Mouse (Mus musculus) forebrain, embryonic 14.5 days (tissue): ENCODE results near the gene Ptms. TPM values are rescaled to one million over a fixed set of nuclear protein-coding genes. Genes with fewer than 3 reads are reported as not detected.

Experiments used
- ATAC-seq: fragments of 200-750 bp; cut with Nextera tagmentation; 2 replicates; pipeline ENCODE4 v1.8.0; 2017; ENCODE audit warnings: mild to moderate bottlenecking, moderate library complexity
- DNase-seq: peaks from one replicate; pipeline ENCODE4 v3.0.0-alpha.2; 2015; ENCODE audit warnings: low spot score
- H3K27ac ChIP-seq: fragments of 300-500 bp; sonication (generic); 2 replicates; pipeline ENCODE4 v1.5.1; 2014; ENCODE audit warnings: low read depth, mild to moderate bottlenecking, control low read depth, low read length, moderate library complexity
- H3K27me3 ChIP-seq: fragments of 300-500 bp; sonication (generic); replicated peaks from 2 replicates; pipeline ENCODE4 v1.6.1; 2014; ENCODE audit warnings: low read length, control low read depth, mixed read lengths; ENCODE audit not compliant: control insufficient read depth, insufficient read depth
- H3K36me3 ChIP-seq: fragments of 300-500 bp; sonication (generic); 2 replicates; pipeline ENCODE4 v1.6.1; 2014; ENCODE audit warnings: low read length, control low read depth; ENCODE audit not compliant: control insufficient read depth, insufficient read depth
- H3K4me1 ChIP-seq: fragments of 300-500 bp; sonication (generic); 2 replicates; pipeline ENCODE4 v1.6.1; 2014; ENCODE audit warnings: antibody characterized with exemption, low read length, control low read depth; ENCODE audit not compliant: control insufficient read depth, insufficient read depth
- H3K4me2 ChIP-seq: fragments of 300-500 bp; sonication (generic); 2 replicates; pipeline ENCODE4 v1.6.1; 2014; ENCODE audit warnings: mild to moderate bottlenecking, control low read depth, low read length
- H3K4me3 ChIP-seq: fragments of 300-500 bp; sonication (generic); 2 replicates; pipeline ENCODE4 v1.5.1; 2014; ENCODE audit warnings: low read depth, low read length, control low read depth
- H3K9ac ChIP-seq: fragments of 300-500 bp; sonication (generic); 2 replicates; pipeline ENCODE4 v1.6.1; 2014; ENCODE audit warnings: mild to moderate bottlenecking, low read length, control low read depth, moderate library complexity
- H3K9me3 ChIP-seq: fragments of 300-500 bp; sonication (generic); replicated peaks from 2 replicates; pipeline ENCODE4 v1.6.1; 2016; ENCODE audit warnings: low read length, control low read depth, mixed read lengths; ENCODE audit not compliant: control insufficient read depth
- WGBS: fragments of 180-500 bp; shearing (Covaris S2); extraction: QIAGEN DNeasy Blood & Tissue Kit; methylation state at CpG from one replicate; pipeline ENCODE4 v1.1.7; 2014; 5-methylcytosine and 5-hydroxymethylcytosine counted together
- polyA plus RNA-seq: library from polyadenylated mRNA; unstranded; fragments of >200 nt; fragmentation: Nextera tagmentation; extraction: Ambion mirVana; gene quantifications from 2 replicates; pipeline ENCODE4 v1.2.1, GENCODE M21; 2014

Ptms gene
- polyA plus RNA-seq, 1 experiment from 2014 or later = 479 TPM

GRCm38 (mm10) chr6:124920318-124921085, 599 bp upstream of the Ptms start:
- Histone ChIP-seq H3K9me3 (no peaks in the 10 kb centered on the region), H3K9ac (peak overlapping the region; percentile 52; the same call in 1 of the 2 replicates), H3K36me3 (no peaks in the 10 kb centered on the region), H3K4me3 (peak overlapping the region; percentile 10; the same call in 1 of the 2 replicates), H3K27me3 (no peaks in the 10 kb centered on the region), H3K4me2 (peak overlapping the region; percentile 100), H3K27ac (peak overlapping the region; percentile 100), H3K4me1 (peaks cover 29% of the 10 kb centered on the region)
- no peak for ATAC-seq
- 23% methylated on average over 9 of the region's 9 CpGs for WGBS
- no peak for DNase-seq

- DNase-seq = no peak
- Histone ChIP-seq H3K4me3 (peak overlapping the region; percentile 93), H3K36me3 (peaks cover 10% of the 10 kb centered on the region), H3K27me3 (no peaks in the 10 kb centered on the region), H3K9ac (peak overlapping the region; percentile 100), H3K4me1 (peaks cover 40% of the 10 kb centered on the region), H3K27ac (peak overlapping the region; percentile 100), H3K4me2 (peak overlapping the region; percentile 100), H3K9me3 (no peaks in the 10 kb centered on the region)
- no peak for ATAC-seq
- 14% methylated on average over 12 of the region's 14 CpGs for WGBS
Measured at GRCm38 (mm10) chr6:124918890-124919627, 844 bp downstream of the Ptms start.

GRCm38 (mm10) chr6:124918331-124918690, 1.6 kb downstream of the Ptms start:
- ATAC-seq (no peak), DNase-seq (no peak)
- Histone ChIP-seq H3K27ac (peak overlapping the region; percentile 100), H3K9ac (peak overlapping the region; percentile 100), H3K4me1 (peaks cover 40% of the 10 kb centered on the region), H3K9me3 (no peaks in the 10 kb centered on the region), H3K4me2 (peak overlapping the region; percentile 100), H3K4me3 (peak overlapping the region; percentile 93), H3K36me3 (peaks cover 17% of the 10 kb centered on the region), H3K27me3 (no peaks in the 10 kb centered on the region)
- 7% methylated on average over 7 of the region's 7 CpGs for WGBS

- H3K27ac ChIP-seq = peak overlapping the region; percentile 100
- no peaks in the 10 kb centered on the region for H3K9me3 ChIP-seq
- H3K4me1 ChIP-seq = peaks cover 40% of the 10 kb centered on the region
- H3K4me3 ChIP-seq = peak overlapping the region; percentile 93
- peak; percentile 69 for ATAC-seq
- WGBS = under 1% methylated on average over 34 of the region's 89 CpGs
- peak overlapping the region; percentile 100 for H3K4me2 ChIP-seq
- H3K36me3 ChIP-seq = peaks cover 23% of the 10 kb centered on the region
- H3K9ac ChIP-seq = peak overlapping the region; percentile 100
- DNase-seq = peak; percentile 97
- H3K27me3 ChIP-seq = no peaks in the 10 kb centered on the region
Measured at GRCm38 (mm10) chr6:124917518-124918330, 2.2 kb downstream of the Ptms start.

GRCm38 (mm10) chr6:124916695-124917517, 3.0 kb downstream of the Ptms start:
- peaks cover 40% of the 10 kb centered on the region for H3K4me1 ChIP-seq
- under 1% methylated on average over 33 of the region's 67 CpGs for WGBS
- peak; percentile 70 for ATAC-seq

GRCm38 (mm10) chr6:124915942-124916694, 3.8 kb downstream of the Ptms start:
- Histone ChIP-seq H3K4me2 (peak overlapping the region; percentile 100), H3K27ac (peak overlapping the region; percentile 100), H3K27me3 (no peaks in the 10 kb centered on the region), H3K4me3 (peak overlapping the region; percentile 93), H3K36me3 (peaks cover 28% of the 10 kb centered on the region), H3K9ac (peak overlapping the region; percentile 100), H3K4me1 (peaks cover 36% of the 10 kb centered on the region), H3K9me3 (no peaks in the 10 kb centered on the region)
- 1% methylated on average over 12 of the region's 12 CpGs for WGBS
- no peak for ATAC-seq
- DNase-seq = peak; percentile 58

More at GRCm38 (mm10) chr6:124916695-124917517, 3.0 kb downstream of the Ptms start:
- H3K27ac ChIP-seq = peak overlapping the region; percentile 100
- H3K27me3 ChIP-seq = no peaks in the 10 kb centered on the region
- peak overlapping the region; percentile 100 for H3K4me2 ChIP-seq
- H3K9me3 ChIP-seq = no peaks in the 10 kb centered on the region
- H3K4me3 ChIP-seq = peak overlapping the region; percentile 93
- H3K9ac ChIP-seq = peak overlapping the region; percentile 100
- peaks cover 28% of the 10 kb centered on the region for H3K36me3 ChIP-seq
- DNase-seq = peak; percentile 87

- DNase-seq (peak; percentile 62), ATAC-seq (no peak)
- H3K27ac ChIP-seq = peak overlapping the region; percentile 100
- WGBS = 2% methylated on average over 22 of the region's 22 CpGs
- peaks cover 28% of the 10 kb centered on the region for H3K36me3 ChIP-seq
- peak overlapping the region; percentile 100 for H3K9ac ChIP-seq
- H3K4me1 ChIP-seq = peaks cover 30% of the 10 kb centered on the region
- H3K27me3 ChIP-seq = no peaks in the 10 kb centered on the region
- H3K4me2 ChIP-seq = peak overlapping the region; percentile 100
- peak overlapping the region; percentile 93 for H3K4me3 ChIP-seq
- H3K9me3 ChIP-seq = no peaks in the 10 kb centered on the region
Measured at GRCm38 (mm10) chr6:124915160-124915941, 4.6 kb downstream of the Ptms start.
